Mouse (Mus musculus) G1E (cell line): Measurements from ENCODE around the gene Rnf41.

ENCODE experiments used
- CTCF ChIP-seq: IDR thresholded peaks from 2 replicates; pipeline ENCODE4 v1.5.1; 2012; ENCODE audit warnings: low read depth, low read length, inconsistent platforms, mixed read lengths
- GATA2 ChIP-seq: IDR thresholded peaks from 2 replicates; pipeline ENCODE4 v1.6.1; 2012; ENCODE audit warnings: low read depth, low read length, inconsistent platforms, borderline replicate concordance
- POLR2AphosphoS5 ChIP-seq: IDR thresholded peaks from 2 replicates; pipeline ENCODE4 v1.6.1; 2012; ENCODE audit warnings: low read depth, low read length, inconsistent platforms; ENCODE audit not compliant: insufficient replicate concordance

GRCm38 (mm10) chr10:128400338-128400737 lies 11.1 kb upstream of the Rnf41 start:
- TF ChIP-seq CTCF, result no peak
- no peak for TF ChIP-seq POLR2AphosphoS5
- no peak for TF ChIP-seq GATA2
